In genomic region chr11:115707313-115708208, GRCm38 (mm10) we compare ENCODE assay signal across 8 mouse cellular contexts. TPM values are rescaled to one million over a fixed set of nuclear protein-coding genes. Genes with fewer than 3 reads are reported as not detected.
DNase-seq lines count a peak whose midpoint lies in the region; ATAC-seq and TF ChIP-seq lines count a peak whose summit lies in the region.

No protein-coding gene starts in this region.

- no peaks in the 10 kb centered on the region for H3K27me3 ChIP-seq in embryonic facial prominence, embryonic 13.5 days
- no peaks in the 10 kb centered on the region for H3K27me3 ChIP-seq in limb, embryonic 14.5 days (ENCODE audit: control insufficient read depth, insufficient read depth, low read length)
- H3K27me3 ChIP-seq in midbrain, embryonic 15.5 days (replicated peaks) = no peaks in the 10 kb centered on the region
- no peaks in the 10 kb centered on the region for H3K27me3 ChIP-seq in testis, adult 2 months (ENCODE audit: control insufficient read depth, insufficient read depth, low read length)

- peak overlapping the region; percentile 91 for H3K27ac ChIP-seq in embryonic facial prominence, embryonic 13.5 days
- peak overlapping the region; percentile 89 for H3K27ac ChIP-seq in limb, embryonic 14.5 days (replicated peaks; ENCODE audit: low read depth, low read length)
- H3K27ac ChIP-seq in midbrain, embryonic 15.5 days = peak overlapping the region; percentile 95
- peak overlapping the region; percentile 86 for H3K27ac ChIP-seq in testis, adult 2 months (ENCODE audit: control insufficient read depth, insufficient read depth, low read depth, low read length)

- H3K9me3 ChIP-seq in embryonic facial prominence, embryonic 13.5 days = no peaks in the 10 kb centered on the region
- H3K9me3 ChIP-seq in limb, embryonic 14.5 days (ENCODE audit: control insufficient read depth, low read length) = no peaks in the 10 kb centered on the region
- H3K9me3 ChIP-seq in midbrain, embryonic 15.5 days = no peaks in the 10 kb centered on the region

- H3K9ac ChIP-seq in embryonic facial prominence, embryonic 13.5 days = peak overlapping the region; percentile 99
- peak overlapping the region; percentile 97 for H3K9ac ChIP-seq in limb, embryonic 14.5 days (ENCODE audit: low read depth, low read length, severe bottlenecking)
- H3K9ac ChIP-seq in midbrain, embryonic 15.5 days = peak overlapping the region; percentile 92

- 0 out of 2 replicates have a peak, but pooled peaks have one; percentile 4 for TF ChIP-seq POLR2A in limb, embryonic 14.5 days (IDR thresholded peaks at IDR 0.05; ENCODE audit: borderline replicate concordance, extremely low read depth, insufficient read depth, insufficient read length)
- no peak for TF ChIP-seq POLR2A in testis, adult 2 months (IDR thresholded peaks at IDR 0.05; ENCODE audit: control insufficient read depth, low read depth, low read length)

- H3K4me2 ChIP-seq in embryonic facial prominence, embryonic 13.5 days = peak overlapping the region; percentile 87
- H3K4me2 ChIP-seq in limb, embryonic 14.5 days (replicated peaks; ENCODE audit: low read depth, low read length, severe bottlenecking) = peak overlapping the region; percentile 92
- peak overlapping the region; percentile 84 for H3K4me2 ChIP-seq in midbrain, embryonic 15.5 days

- no peak for ATAC-seq in embryonic facial prominence, embryonic 13.5 days (ENCODE audit: insufficient number of reproducible peaks, insufficient read depth, low FRiP score, low TSS enrichment, low read depth)
- ATAC-seq in limb, embryonic 14.5 days (ENCODE audit: low FRiP score, low read depth) = 0 out of 2 replicates have a peak, but pooled peaks have one; percentile 0
- peak; percentile 58 for ATAC-seq in midbrain, embryonic 15.5 days (replicated peaks)

- H3K4me3 ChIP-seq in embryonic facial prominence, embryonic 13.5 days = peak overlapping the region; percentile 98
- peak overlapping the region; percentile 98 for H3K4me3 ChIP-seq in limb, embryonic 14.5 days (replicated peaks; ENCODE audit: low read length)
- H3K4me3 ChIP-seq in midbrain, embryonic 15.5 days = peak overlapping the region; percentile 96
- H3K4me3 ChIP-seq in testis, adult 2 months (ENCODE audit: control insufficient read depth, low read depth, low read length) = peak overlapping the region; percentile 92

- H3K36me3 ChIP-seq in embryonic facial prominence, embryonic 13.5 days = no peaks in the 10 kb centered on the region
- H3K36me3 ChIP-seq in limb, embryonic 14.5 days (ENCODE audit: control insufficient read depth, insufficient read depth, low read length) = no peaks in the 10 kb centered on the region
- H3K36me3 ChIP-seq in midbrain, embryonic 15.5 days (replicated peaks) = no peaks in the 10 kb centered on the region
- H3K36me3 ChIP-seq in testis, adult 2 months (ENCODE audit: control insufficient read depth, insufficient read depth, low read length) = no peaks in the 10 kb centered on the region

- TF ChIP-seq CTCF in testis, adult 2 months (IDR thresholded peaks at IDR 0.05; ENCODE audit: control insufficient read depth, insufficient read depth, insufficient replicate concordance, low read depth, low read length) = no peak

- H3K4me1 ChIP-seq in embryonic facial prominence, embryonic 13.5 days = peaks cover 19% of the 10 kb centered on the region
- H3K4me1 ChIP-seq in limb, embryonic 14.5 days (ENCODE audit: control insufficient read depth, insufficient read depth, low read length) = peaks cover 10% of the 10 kb centered on the region; the same call in 1 of the 2 replicates
- peaks cover 31% of the 10 kb centered on the region for H3K4me1 ChIP-seq in midbrain, embryonic 15.5 days
- peaks cover 13% of the 10 kb centered on the region for H3K4me1 ChIP-seq in testis, adult 2 months (ENCODE audit: control insufficient read depth, insufficient read depth, low read length)

- DNase-seq in layer of hippocampus, postnatal 36 days = peak; percentile 36 to 41
- no peak for DNase-seq in layer of hippocampus, adult 8-10 months (ENCODE audit: low spot score in 2 of 2)
- DNase-seq in adrenal gland, adult 8-10 months = peak; percentile 81
- DNase-seq in heart, postnatal 4 days = peak; percentile 60
- DNase-seq in limb, embryonic 14.5 days (ENCODE audit: low spot score) = peak; percentile 20

- under 1% methylated on average over 41 of the region's 44 CpGs for WGBS in embryonic facial prominence, embryonic 13.5 days
- WGBS in limb, embryonic 14.5 days = 2% methylated on average over 43 of the region's 44 CpGs
- WGBS in midbrain, embryonic 15.5 days = under 1% methylated on average over 39 of the region's 44 CpGs

RNA-seq across cellular contexts. Expression of gene Grb2, which starts 0.8 kb away (rescaled TPM):
- total RNA-seq in layer of hippocampus, postnatal 36 days (2021) = 100 to 1,000 TPM; 181 to 192 TPM
- 100 to 1,000 TPM; 179 to 220 (median 196) TPM for total RNA-seq in layer of hippocampus, adult 8-10 months (2022)
- 100 to 1,000 TPM; 136 to 165 (median 160) TPM for total RNA-seq in adrenal gland, adult 8-10 months (2022)
- 77.7 and 108 TPM in 2 replicates for polyA plus RNA-seq in embryonic facial prominence, embryonic 13.5 days (2015; fragmentation: Nextera tagmentation; extraction: Ambion mirVana)
- 100 to 1,000 TPM; 119 to 134 TPM for total RNA-seq in heart, postnatal 4 days (2021)
- 61.5 and 62.7 TPM in 2 replicates for polyA plus RNA-seq in limb, embryonic 14.5 days (2012; rRNA removed)
- polyA plus RNA-seq in limb, embryonic 14.5 days (2014; fragmentation: Nextera tagmentation; extraction: Ambion mirVana) = 53.8 and 58.0 TPM in 2 replicates
- 173 and 176 TPM in 2 replicates for polyA plus RNA-seq in midbrain, embryonic 15.5 days (2015; fragmentation: Nextera tagmentation; extraction: Ambion mirVana)
- polyA plus RNA-seq in testis, adult 2 months (2012; rRNA removed) = 7.7 TPM in 2 replicates

RNA-seq across cellular contexts. Expression of gene Tmem94, which starts 57.7 kb away (rescaled TPM):
- 10 to 100 TPM; 49.6 to 50.1 TPM for total RNA-seq in layer of hippocampus, postnatal 36 days (2021)
- total RNA-seq in layer of hippocampus, adult 8-10 months (2022) = 10 to 100 TPM; 49.7 to 64.2 (median 52.3) TPM
- 100 to 1,000 TPM in 2 of 4 experiments, 10 to 100 TPM in 2; 83.2 to 102 (median 95.5) TPM for total RNA-seq in adrenal gland, adult 8-10 months (2022)
- polyA plus RNA-seq in embryonic facial prominence, embryonic 13.5 days (2015; fragmentation: Nextera tagmentation; extraction: Ambion mirVana) = 24.8 and 24.9 TPM in 2 replicates
- total RNA-seq in heart, postnatal 4 days (2021) = 100 to 1,000 TPM; 103 to 108 TPM
- polyA plus RNA-seq in limb, embryonic 14.5 days (2012; rRNA removed) = 46.8 and 68.8 TPM in 2 replicates
- polyA plus RNA-seq in limb, embryonic 14.5 days (2014; fragmentation: Nextera tagmentation; extraction: Ambion mirVana) = 17.9 and 18.8 TPM in 2 replicates
- polyA plus RNA-seq in midbrain, embryonic 15.5 days (2015; fragmentation: Nextera tagmentation; extraction: Ambion mirVana) = 28.4 and 31.0 TPM in 2 replicates
- 80.1 and 91.5 TPM in 2 replicates for polyA plus RNA-seq in testis, adult 2 months (2012; rRNA removed)

Comparison
In these comparisons a context has a peak if more than half of its experiments do, and no peak if none do; other contexts are left out.
1. DNase-seq: peak in layer of hippocampus, postnatal 36 days (2 of 2), adrenal gland, adult 8-10 months (single experiment), heart, postnatal 4 days (single experiment) and limb, embryonic 14.5 days (single experiment); none in layer of hippocampus, adult 8-10 months (0 of 2).
2. Peak in every context shown above with its lines, with median percentiles within 50 percentile points of each other: H3K27ac ChIP-seq, H3K4me2 ChIP-seq, H3K4me3 ChIP-seq and H3K9ac ChIP-seq.